Mouse (Mus musculus): ENCODE measurements around the gene Adprm.

DNA sequence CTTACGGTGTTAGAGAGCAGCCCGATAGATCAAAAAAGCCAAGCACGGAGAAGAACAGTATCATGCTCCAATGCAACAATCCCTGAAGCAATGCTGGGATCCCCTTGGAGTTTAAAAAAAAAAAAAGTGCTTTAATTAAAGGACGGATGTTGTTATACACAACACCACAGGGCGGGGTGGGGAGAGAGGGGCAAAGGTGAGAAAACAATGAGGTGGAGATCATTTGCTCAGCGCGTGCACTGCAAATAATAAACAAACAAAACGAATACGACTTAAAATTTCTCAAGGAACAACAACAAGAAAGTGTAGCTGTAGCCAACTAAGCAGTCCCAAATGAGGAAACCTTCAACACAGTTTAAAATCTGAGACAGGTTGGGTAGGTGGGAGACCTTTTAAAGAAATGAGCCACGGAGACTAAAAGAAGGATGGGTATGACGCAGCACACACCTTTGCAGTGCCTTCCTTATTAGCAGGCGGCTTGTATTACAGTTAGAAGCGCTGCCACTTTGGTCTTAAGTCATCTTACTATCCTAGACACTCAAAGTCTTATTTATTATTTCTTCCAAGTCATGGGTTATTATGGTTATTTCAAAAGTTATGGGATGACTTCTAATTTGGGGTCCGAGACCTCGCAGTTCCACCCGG lies 596 bp downstream of the Adprm start:
- TF ChIP-seq POLR2A (IDR thresholded peaks at IDR 0.05; ENCODE audit: insufficient read length, low read depth) = no peak
- TF ChIP-seq E2F4 (IDR thresholded peaks at IDR 0.05; ENCODE audit: insufficient read depth) = no peak

All from myocyte (in vitro differentiated cells).